Mouse (Mus musculus) cerebellum, postnatal 14 days (tissue): ENCODE results near the gene Rspo4.

ENCODE experiments used
- DNase-seq, 2 experiments: peaks; one replicate each; pipeline ENCODE4 v3.0.0; 2021; ENCODE audit warnings: mixed read lengths in 2 of 2

The Rspo4 gene

GRCm38 (mm10) chr2:151911751-151912150, 69.0 kb downstream of the Rspo4 start:
- DNase-seq = no peak

- DNase-seq = no peak
Observed at GRCm38 (mm10) chr2:151914120-151914519, 71.4 kb downstream of the Rspo4 start.

GRCm38 (mm10) chr2:151915111-151915510, 72.4 kb downstream of the Rspo4 start:
- DNase-seq = no peak

GRCm38 (mm10) chr2:151916061-151916831, 73.5 kb downstream of the Rspo4 start:
- DNase-seq = no peak

GRCm38 (mm10) chr2:151919140-151919539, 76.4 kb downstream of the Rspo4 start:
- DNase-seq = no peak

- DNase-seq = no peak
Observed at GRCm38 (mm10) chr2:151921068-151921467, 78.3 kb downstream of the Rspo4 start.

GRCm38 (mm10) chr2:151921596-151921995, 78.9 kb downstream of the Rspo4 start:
- DNase-seq = no peak
